In the genomic region with DNA sequence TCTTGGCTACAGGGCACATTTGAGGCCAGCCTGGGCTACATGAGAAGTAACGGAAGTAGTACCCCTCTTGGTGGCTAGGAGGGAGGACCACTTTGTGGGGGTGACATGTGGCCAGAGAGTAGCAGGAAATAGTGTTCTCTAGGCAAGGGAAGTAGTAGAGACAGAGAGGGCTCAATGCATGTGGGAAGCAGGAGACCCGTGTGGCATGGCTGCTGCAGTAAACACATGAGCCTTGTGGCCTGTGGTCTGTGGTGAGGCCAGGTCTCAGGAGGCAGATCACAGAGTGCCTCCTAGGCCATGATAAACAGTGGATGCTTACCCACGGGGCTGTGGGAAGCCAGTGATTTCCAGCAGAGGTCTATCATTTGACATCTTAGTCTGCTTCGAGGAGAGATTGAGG, we compare ENCODE assay signal across 16 mouse cellular contexts. TPM values are rescaled to one million over a fixed set of nuclear protein-coding genes. Genes with fewer than 3 reads are reported as not detected.
A peak's percentile ranks its signal among the peaks of the same experiment; 100 is the strongest.
DNase-seq lines count a peak whose midpoint lies in the region; ATAC-seq and TF ChIP-seq lines count a peak whose summit lies in the region.
"Had no signal": no experiment of that assay in that cellular context is flagged by ENCODE, and none has a peak within 500 bp of the region (broad histone marks: within the 10 kb centered on the region; RNA-seq: fewer than 3 reads in every experiment).

No protein-coding gene starts in this region.

- TF ChIP-seq EP300 in stomach, postnatal 0 days (optimal IDR thresholded peaks at IDR 0.05), result no peak

- peaks cover 80% of the 10 kb centered on the region for H3K36me3 ChIP-seq in kidney, embryonic 16.5 days (ENCODE audit: insufficient read depth, low read length)
- H3K36me3 ChIP-seq in megakaryocyte, embryonic 14.5 days (replicated peaks; ENCODE audit: low read length), result peaks cover 100% of the 10 kb centered on the region
- H3K36me3 ChIP-seq in stomach, postnatal 0 days (ENCODE audit: control insufficient read depth, insufficient read depth, low read length), result peaks cover 53% of the 10 kb centered on the region

- 0 out of 2 replicates have a peak overlapping the region, but pooled peaks have one; percentile 19 for H3K9ac ChIP-seq in kidney, embryonic 16.5 days (replicated peaks; ENCODE audit: low read length)
- no peak overlapping the region for H3K9ac ChIP-seq in stomach, postnatal 0 days (ENCODE audit: low read length)
- H3K9ac ChIP-seq: liver, embryonic 14.5 days had no signal

- H3K4me3 ChIP-seq in kidney, embryonic 16.5 days (ENCODE audit: low read length), result no peak overlapping the region
- H3K4me3 ChIP-seq in bone marrow macrophage, adult 2 months (ENCODE audit: insufficient read depth, low read length), result no peak overlapping the region
- peak overlapping the region; percentile 35 for H3K4me3 ChIP-seq in megakaryocyte, embryonic 14.5 days (replicated peaks)
- no peak overlapping the region for H3K4me3 ChIP-seq in stomach, postnatal 0 days (ENCODE audit: low read depth, low read length)
- H3K4me3 ChIP-seq: gastrocnemius, adult 2 months had no signal

- ATAC-seq in kidney, embryonic 16.5 days (ENCODE audit: low FRiP score, low TSS enrichment), result no peak
- no peak for ATAC-seq in stomach, postnatal 0 days (ENCODE audit: low FRiP score, low TSS enrichment)
- ATAC-seq: forebrain, embryonic 16.5 days; Patski had no signal

- H3K9me3 ChIP-seq in kidney, embryonic 16.5 days (ENCODE audit: low read length), result no peaks in the 10 kb centered on the region
- H3K9me3 ChIP-seq in megakaryocyte, embryonic 14.5 days, result no peaks in the 10 kb centered on the region
- no peaks in the 10 kb centered on the region for H3K9me3 ChIP-seq in stomach, postnatal 0 days (ENCODE audit: control insufficient read depth, low read length)

- H3K27me3 ChIP-seq in kidney, embryonic 16.5 days (ENCODE audit: insufficient read depth, low read length), result no peaks in the 10 kb centered on the region
- H3K27me3 ChIP-seq in megakaryocyte, embryonic 14.5 days (replicated peaks), result no peaks in the 10 kb centered on the region
- H3K27me3 ChIP-seq in stomach, postnatal 0 days (ENCODE audit: control insufficient read depth, insufficient read depth, low read length), result no peaks in the 10 kb centered on the region
- H3K27me3 ChIP-seq: Patski had no signal

- no peak overlapping the region for H3K27ac ChIP-seq in kidney, embryonic 16.5 days (ENCODE audit: low read length)
- H3K27ac ChIP-seq in bone marrow macrophage, adult 2 months (ENCODE audit: insufficient read depth, low read depth, low read length), result peak overlapping the region; percentile 14; the same call in 1 of the 2 replicates
- H3K27ac ChIP-seq in stomach, postnatal 0 days (replicated peaks), result no peak overlapping the region
- H3K27ac ChIP-seq: gastrocnemius, adult 2 months; liver, embryonic 14.5 days had no signal

- H3K4me2 ChIP-seq in kidney, embryonic 16.5 days (replicated peaks; ENCODE audit: low read depth, low read length), result no peak overlapping the region
- no peak overlapping the region for H3K4me2 ChIP-seq in stomach, postnatal 0 days (replicated peaks; ENCODE audit: low read depth)

- TF ChIP-seq POLR2A in bone marrow macrophage, adult 2 months (IDR thresholded peaks at IDR 0.05; ENCODE audit: borderline replicate concordance, low read depth, low read length), result no peak

- no peaks in the 10 kb centered on the region for H3K4me1 ChIP-seq in kidney, embryonic 16.5 days (ENCODE audit: insufficient read depth, low read length)
- H3K4me1 ChIP-seq in bone marrow macrophage, adult 2 months (ENCODE audit: control insufficient read depth, insufficient read depth, low read length), result peaks cover 29% of the 10 kb centered on the region
- peaks cover 82% of the 10 kb centered on the region for H3K4me1 ChIP-seq in megakaryocyte, embryonic 14.5 days
- H3K4me1 ChIP-seq in stomach, postnatal 0 days (replicated peaks; ENCODE audit: control insufficient read depth, insufficient read depth), result no peaks in the 10 kb centered on the region

- WGBS in kidney, embryonic 16.5 days, result 76% methylated on average over 4 of the region's 4 CpGs
- WGBS in stomach, postnatal 0 days, result 70% methylated on average over 4 of the region's 4 CpGs

- no peak for DNase-seq in kidney, adult 9 months
- peak; percentile 59 to 74 for DNase-seq in CD8-positive naive resting alpha-beta T cell, adult 2 months (ENCODE audit: low read depth in 2 of 2, low spot score in 2 of 2)
- DNase-seq in lung, postnatal 36 days, result no peak
- no peak for DNase-seq in stomach, postnatal 0 days (ENCODE audit: low spot score)
- DNase-seq: adrenal gland, adult 2 months; cerebellum, adult 2 months; gastrocnemius, adult 2 months; kidney, postnatal 10 days; midbrain, embryonic 14.5 days; right cerebral cortex, postnatal 14 days had no signal

- TF ChIP-seq CTCF in bone marrow macrophage, adult 2 months (IDR thresholded peaks at IDR 0.05; ENCODE audit: low read depth, low read length), result no peak
- TF ChIP-seq CTCF in stomach, postnatal 0 days (IDR thresholded peaks at IDR 0.05; ENCODE audit: low read depth), result no peak

RNA-seq across cellular contexts. Expression of a gene that starts 10.7 kb away (rescaled TPM):
- polyA plus RNA-seq in kidney, embryonic 16.5 days (2015; fragmentation: Nextera tagmentation; extraction: Ambion mirVana), result 36.3 and 36.6 TPM in 2 replicates
- polyA plus RNA-seq in bone marrow macrophage, adult 2 months (2012; ENCODE audit: insufficient read depth, insufficient read length, missing spikeins), result 21.9 and 25.1 TPM in 2 replicates
- polyA plus RNA-seq in megakaryocyte, embryonic 14.5 days (2012; ENCODE audit: insufficient read depth, low replicate concordance), result 14.8 and 21.1 TPM in 2 replicates
- 14.2 and 14.5 TPM in 2 replicates for polyA plus RNA-seq in stomach, postnatal 0 days (2015; fragmentation: Nextera tagmentation; extraction: Ambion mirVana)

RNA-seq across cellular contexts. Expression of a gene that starts 11.6 kb away (rescaled TPM):
- 98.4 and 111 TPM in 2 replicates for polyA plus RNA-seq in kidney, embryonic 16.5 days (2015; fragmentation: Nextera tagmentation; extraction: Ambion mirVana)
- polyA plus RNA-seq in bone marrow macrophage, adult 2 months (2012; ENCODE audit: insufficient read depth, insufficient read length, missing spikeins), result 56.6 and 58.1 TPM in 2 replicates
- 83.0 and 118 TPM in 2 replicates for polyA plus RNA-seq in megakaryocyte, embryonic 14.5 days (2012; ENCODE audit: insufficient read depth, low replicate concordance)
- 45.1 and 45.2 TPM in 2 replicates for polyA plus RNA-seq in stomach, postnatal 0 days (2015; fragmentation: Nextera tagmentation; extraction: Ambion mirVana)

RNA-seq across cellular contexts. Expression of a gene that starts 15.4 kb away (rescaled TPM):
- 16.2 and 17.8 TPM in 2 replicates for polyA plus RNA-seq in kidney, embryonic 16.5 days (2015; fragmentation: Nextera tagmentation; extraction: Ambion mirVana)
- 9.8 and 11.2 TPM in 2 replicates for polyA plus RNA-seq in bone marrow macrophage, adult 2 months (2012; ENCODE audit: insufficient read depth, insufficient read length, missing spikeins)
- polyA plus RNA-seq in megakaryocyte, embryonic 14.5 days (2012; ENCODE audit: insufficient read depth, low replicate concordance), result 54.4 and 70.1 TPM in 2 replicates
- 7.5 and 8.8 TPM in 2 replicates for polyA plus RNA-seq in stomach, postnatal 0 days (2015; fragmentation: Nextera tagmentation; extraction: Ambion mirVana)

RNA-seq across cellular contexts. Expression of a gene that starts 46.1 kb away (rescaled TPM):
- 49.2 and 51.0 TPM in 2 replicates for polyA plus RNA-seq in kidney, embryonic 16.5 days (2015; fragmentation: Nextera tagmentation; extraction: Ambion mirVana)
- polyA plus RNA-seq in bone marrow macrophage, adult 2 months (2012; ENCODE audit: insufficient read depth, insufficient read length, missing spikeins), result 24.9 and 25.0 TPM in 2 replicates
- 35.2 and 52.2 TPM in 2 replicates for polyA plus RNA-seq in megakaryocyte, embryonic 14.5 days (2012; ENCODE audit: insufficient read depth, low replicate concordance)
- 48.6 and 53.5 TPM in 2 replicates for polyA plus RNA-seq in stomach, postnatal 0 days (2015; fragmentation: Nextera tagmentation; extraction: Ambion mirVana)

RNA-seq across cellular contexts. Expression of a gene that starts 47.8 kb away (rescaled TPM):
- polyA plus RNA-seq in kidney, embryonic 16.5 days (2015; fragmentation: Nextera tagmentation; extraction: Ambion mirVana), result 2.0 and 2.1 TPM in 2 replicates
- 1.2 and 1.3 TPM in 2 replicates for polyA plus RNA-seq in bone marrow macrophage, adult 2 months (2012; ENCODE audit: insufficient read depth, insufficient read length, missing spikeins)
- 3.3 and 10.9 TPM in 2 replicates for polyA plus RNA-seq in megakaryocyte, embryonic 14.5 days (2012; ENCODE audit: insufficient read depth, low replicate concordance)
- polyA plus RNA-seq in stomach, postnatal 0 days (2015; fragmentation: Nextera tagmentation; extraction: Ambion mirVana), result 3.5 and 5.1 TPM in 2 replicates

Comparison
In these comparisons a context has a peak if more than half of its experiments do, and no peak if none do; other contexts are left out.
1. DNase-seq: peak in CD8-positive naive resting alpha-beta T cell, adult 2 months (2 of 2); none in kidney, adult 9 months (single experiment), lung, postnatal 36 days (single experiment) and stomach, postnatal 0 days (single experiment).